Mouse (Mus musculus) lung, embryonic 14.5 days (tissue): ENCODE measurements at regions not wholly inside any gene's neighbourhood (a gene's known extent, or its start where the extent isn't known, plus 50 kb on each side); places are given as distances from the start of the nearest gene placed in this dataset.
A peak's percentile ranks its signal among the peaks of the same experiment; 100 is the strongest.

ENCODE experiments used
- ATAC-seq: fragments of 200-750 bp; cut with Nextera tagmentation; 2 replicates; pipeline ENCODE4 v1.8.0; 2017; ENCODE audit warnings: mild to moderate bottlenecking, moderate TSS enrichment, moderate library complexity; ENCODE audit not compliant: insufficient read depth
- DNase-seq: peaks from one replicate; pipeline ENCODE4 v3.0.0-alpha.2; 2015
- H3K27ac ChIP-seq: fragments of 300-500 bp; sonication (generic); 2 replicates; pipeline ENCODE4 v1.5.1; 2014; ENCODE audit warnings: low read depth, mild to moderate bottlenecking, moderate library complexity
- H3K27me3 ChIP-seq: fragments of 300-500 bp; sonication (generic); 2 replicates; pipeline ENCODE4 v1.6.1; 2014; ENCODE audit warnings: low read length, control low read depth; ENCODE audit not compliant: insufficient read depth
- H3K36me3 ChIP-seq: fragments of 300-500 bp; sonication (generic); 2 replicates; pipeline ENCODE4 v1.6.1; 2014; ENCODE audit warnings: control low read depth; ENCODE audit not compliant: insufficient read depth
- H3K4me1 ChIP-seq: fragments of 300-500 bp; sonication (generic); 2 replicates; pipeline ENCODE4 v1.6.1; 2014; ENCODE audit warnings: antibody characterized with exemption, control low read depth; ENCODE audit not compliant: insufficient read depth
- H3K4me2 ChIP-seq: fragments of 300-500 bp; sonication (generic); 2 replicates; pipeline ENCODE4 v1.6.1; 2014; ENCODE audit warnings: mild to moderate bottlenecking
- H3K4me3 ChIP-seq: fragments of 300-500 bp; sonication (generic); 2 replicates; pipeline ENCODE4 v1.5.1; 2014; ENCODE audit warnings: low read depth, low read length
- H3K9ac ChIP-seq: fragments of 300-500 bp; sonication (generic); 2 replicates; pipeline ENCODE4 v1.6.1; 2014
- H3K9me3 ChIP-seq: fragments of 300-500 bp; sonication (generic); 2 replicates; pipeline ENCODE4 v1.6.1; 2016; ENCODE audit warnings: low read depth, low read length, control low read depth
- CTCF ChIP-seq: IDR thresholded peaks from 2 replicates; pipeline ENCODE4 v1.5.1; 2016; ENCODE audit warnings: antibody characterized with exemption, low read depth
- whole genome bisulfite sequencing: fragments of 180-500 bp; shearing (Covaris S2); extraction: QIAGEN DNeasy Blood & Tissue Kit; methylation state at CpG from one replicate; pipeline ENCODE4 v1.1.7; 2014; 5-methylcytosine and 5-hydroxymethylcytosine counted together

DNA sequence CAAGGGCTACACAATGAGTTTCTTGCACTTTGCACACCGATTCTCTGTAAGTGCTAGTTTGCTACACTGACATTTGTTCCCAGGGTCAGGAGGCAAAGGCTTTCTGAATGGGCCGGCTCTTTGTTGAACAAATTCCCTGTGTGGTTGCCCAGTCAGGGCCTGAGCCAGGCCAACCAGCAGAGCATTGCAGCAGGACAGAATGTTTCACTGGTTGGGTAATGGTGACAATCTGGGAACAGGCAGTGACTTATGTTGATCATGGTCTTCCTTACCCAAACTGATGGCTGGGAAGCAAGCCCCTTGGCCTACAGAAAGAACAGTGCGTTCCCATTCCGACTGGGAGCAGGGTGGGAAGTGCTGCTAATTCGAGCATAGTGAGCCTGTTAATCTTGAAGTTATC lies 363.7 kb upstream of the Satb1 start:
- H3K9ac ChIP-seq: no peak overlapping the region
- no peaks in the 10 kb centered on the region for H3K27me3 ChIP-seq
- no peak for ATAC-seq
- WGBS: 84% methylated on average over 5 of the region's 5 CpGs
- TF ChIP-seq CTCF: no peak
- H3K9me3 ChIP-seq: no peaks in the 10 kb centered on the region
- no peak overlapping the region for H3K27ac ChIP-seq
- no peak for DNase-seq
- H3K36me3 ChIP-seq: no peaks in the 10 kb centered on the region
- H3K4me3 ChIP-seq: no peak overlapping the region
- H3K4me1 ChIP-seq: no peaks in the 10 kb centered on the region
- no peak overlapping the region for H3K4me2 ChIP-seq

DNA sequence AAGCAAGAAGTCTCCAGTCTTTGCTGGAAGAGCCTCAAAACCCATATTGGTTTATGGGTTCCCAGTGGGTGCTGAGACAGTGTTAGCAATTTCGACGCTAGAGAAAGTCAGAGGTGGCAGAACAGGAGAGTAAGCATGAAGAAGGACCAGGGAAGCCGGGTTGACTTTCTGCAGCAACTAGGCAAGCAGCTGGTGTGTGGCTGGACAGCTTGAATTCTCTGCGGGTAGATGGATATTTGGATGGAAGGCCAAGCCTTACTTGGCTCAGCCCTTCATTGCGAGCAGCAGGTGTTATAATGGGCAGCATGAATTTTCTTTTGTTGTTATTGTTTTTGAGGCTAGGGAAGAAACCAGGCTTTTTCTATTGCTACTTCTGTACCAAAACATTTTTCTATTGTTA lies 362.7 kb upstream of the Satb1 start:
- no peaks in the 10 kb centered on the region for H3K36me3 ChIP-seq
- ATAC-seq (no peak), DNase-seq (no peak)
- H3K27me3 ChIP-seq: no peaks in the 10 kb centered on the region
- WGBS: 86% methylated on average over 5 of the region's 5 CpGs
- no peaks in the 10 kb centered on the region for H3K4me1 ChIP-seq
- no peak overlapping the region for H3K4me2 ChIP-seq
- H3K27ac ChIP-seq: no peak overlapping the region
- no peak for TF ChIP-seq CTCF
- H3K4me3 ChIP-seq: no peak overlapping the region
- no peaks in the 10 kb centered on the region for H3K9me3 ChIP-seq
- no peak overlapping the region for H3K9ac ChIP-seq

DNA sequence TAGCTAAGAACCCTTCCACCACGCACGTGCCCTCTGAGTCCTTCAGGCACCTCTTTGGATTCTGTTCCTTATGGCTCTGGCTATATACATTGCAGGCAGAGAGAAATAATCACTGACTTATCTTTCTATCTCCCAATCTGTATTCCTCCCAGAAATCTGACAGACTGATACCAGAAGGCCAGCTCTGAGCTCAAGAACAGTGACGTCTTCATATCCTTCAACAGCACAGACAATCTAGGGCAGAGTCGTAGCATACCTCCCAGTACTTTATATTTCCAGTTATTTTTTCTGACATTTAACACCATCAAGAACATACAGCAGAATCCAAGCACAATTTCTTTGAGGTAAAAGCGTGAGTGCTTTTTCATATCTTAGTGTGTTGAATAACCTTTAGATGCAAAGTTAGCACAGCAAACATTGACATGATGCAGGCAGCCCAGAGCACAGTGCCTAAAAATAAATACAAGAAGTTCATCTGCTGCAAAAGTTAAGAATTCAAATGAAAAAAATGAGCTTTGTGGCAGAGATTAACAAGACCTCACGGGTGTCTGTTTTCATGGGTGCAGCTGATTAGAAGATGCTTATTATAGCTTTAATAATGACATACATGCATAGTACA lies 358.1 kb upstream of the Satb1 start:
- Histone ChIP-seq H3K9me3 (no peaks in the 10 kb centered on the region), H3K27me3 (no peaks in the 10 kb centered on the region), H3K4me1 (no peaks in the 10 kb centered on the region), H3K36me3 (no peaks in the 10 kb centered on the region), H3K27ac (no peak overlapping the region), H3K9ac (no peak overlapping the region), H3K4me2 (no peak overlapping the region), H3K4me3 (no peak overlapping the region)
- DNase-seq (no peak), ATAC-seq (no peak)
- TF ChIP-seq CTCF: no peak
- WGBS: 72% methylated on average over 6 of the region's 6 CpGs

DNA sequence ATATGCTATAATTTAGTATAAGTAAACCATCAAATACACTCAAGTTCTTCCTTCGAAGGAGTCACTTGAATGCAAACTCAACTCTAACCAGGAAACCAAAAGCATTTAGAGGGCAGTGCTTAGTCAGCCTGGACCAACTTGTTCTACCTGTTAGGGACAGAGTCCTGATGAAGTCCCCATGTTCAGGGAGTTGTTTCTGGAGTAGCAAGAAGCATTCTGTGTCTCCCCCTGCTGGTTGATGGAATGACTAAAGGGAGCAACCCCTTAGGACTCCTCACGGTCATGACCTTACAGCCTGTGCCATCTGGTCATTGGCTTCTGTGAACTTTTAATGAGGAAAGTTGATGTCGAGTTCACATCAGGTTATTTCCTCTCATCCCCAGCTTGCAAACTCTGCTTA lies 349.6 kb upstream of the Satb1 start:
- DNase-seq (peak; percentile 68), ATAC-seq (no peak)
- TF ChIP-seq CTCF: peak; percentile 57
- Histone ChIP-seq H3K27ac (no peak overlapping the region), H3K4me2 (no peak overlapping the region), H3K27me3 (no peaks in the 10 kb centered on the region), H3K9ac (no peak overlapping the region), H3K36me3 (no peaks in the 10 kb centered on the region), H3K9me3 (no peaks in the 10 kb centered on the region), H3K4me1 (no peaks in the 10 kb centered on the region), H3K4me3 (no peak overlapping the region)
- WGBS: 33% methylated on average over 3 of the region's 3 CpGs

DNA sequence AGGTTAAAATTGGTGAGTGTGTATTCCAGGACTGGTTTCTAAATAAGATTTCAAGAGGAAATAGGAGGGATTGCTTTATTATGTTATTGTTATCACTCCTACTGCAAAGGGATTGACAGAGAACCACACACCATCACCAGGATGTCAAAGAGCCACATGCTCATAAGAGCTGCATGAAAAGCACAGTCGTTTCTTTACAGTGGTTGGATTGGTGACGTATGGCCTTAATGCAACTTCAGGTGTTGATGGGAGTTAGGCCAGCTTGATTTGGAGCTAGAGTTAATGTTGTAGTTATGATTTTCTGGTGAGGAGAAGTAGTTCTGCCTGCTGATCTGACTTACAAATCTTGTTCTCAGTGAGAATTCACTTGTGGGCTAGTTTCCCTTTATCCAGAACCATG lies 344.9 kb upstream of the Satb1 start:
- no peak overlapping the region for H3K4me3 ChIP-seq
- H3K9me3 ChIP-seq: no peaks in the 10 kb centered on the region
- H3K27ac ChIP-seq: no peak overlapping the region
- H3K4me2 ChIP-seq: no peak overlapping the region
- TF ChIP-seq CTCF: no peak
- ATAC-seq (no peak), DNase-seq (no peak)
- no peaks in the 10 kb centered on the region for H3K4me1 ChIP-seq
- H3K36me3 ChIP-seq: no peaks in the 10 kb centered on the region
- no peaks in the 10 kb centered on the region for H3K27me3 ChIP-seq
- H3K9ac ChIP-seq: no peak overlapping the region
- 57% methylated on average over 2 of the region's 2 CpGs for WGBS

DNA sequence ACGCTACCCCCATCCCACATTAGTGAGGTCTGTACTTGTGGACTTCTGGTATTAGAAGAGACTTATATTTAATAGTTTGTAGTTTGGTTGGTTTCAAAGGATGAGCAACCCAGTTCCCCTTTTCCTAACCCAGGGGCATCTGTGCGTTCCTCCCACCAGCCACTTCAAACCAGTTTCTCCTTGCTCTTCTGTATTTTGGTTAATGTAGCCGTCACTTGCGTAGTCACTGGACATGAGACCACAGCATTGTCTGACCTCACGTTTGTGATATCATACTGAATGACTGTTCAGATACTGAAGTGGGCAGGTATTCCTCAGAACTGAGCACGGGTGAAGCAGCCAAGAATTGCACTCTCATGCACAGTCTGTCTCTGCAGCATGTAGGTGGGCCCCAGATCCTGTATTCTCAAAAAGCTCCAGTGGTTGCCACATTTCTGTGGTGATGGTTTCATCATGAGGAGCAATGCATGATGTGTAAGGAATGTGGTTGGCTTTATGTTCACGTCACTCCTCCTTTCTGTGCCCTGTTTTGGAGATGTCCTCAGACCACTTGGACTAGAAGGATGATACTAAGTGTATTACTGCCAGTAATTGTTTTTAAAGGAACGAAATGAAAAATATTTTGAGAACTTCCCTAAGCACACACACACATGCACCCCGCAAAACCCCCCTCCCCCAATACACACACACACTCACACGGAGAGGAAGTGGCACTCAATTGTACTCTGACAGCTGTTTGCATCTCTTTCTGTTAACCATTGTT lies 335.2 kb upstream of the Satb1 start:
- 70% methylated on average over 10 of the region's 10 CpGs for WGBS
- TF ChIP-seq CTCF: no peak

DNA sequence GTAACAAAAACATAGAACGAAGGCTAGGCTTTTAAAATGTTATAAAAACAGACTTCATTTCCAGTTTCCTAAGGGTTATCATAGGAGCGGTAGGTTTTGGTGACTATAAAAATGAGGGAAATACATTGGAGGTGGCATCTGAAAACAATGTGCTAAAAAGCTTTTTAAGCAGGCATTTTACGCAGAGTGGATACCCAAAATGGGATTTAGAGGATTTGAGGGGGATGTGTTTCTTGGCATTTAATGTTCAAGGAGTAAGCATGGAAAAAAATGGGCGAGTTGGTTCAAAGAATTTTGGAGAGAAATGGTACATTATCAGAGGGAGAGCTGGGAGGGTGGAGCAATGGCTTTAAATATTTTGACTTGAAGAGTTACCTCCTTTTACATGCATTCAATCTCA lies 334.6 kb upstream of the Satb1 start:
- no peaks in the 10 kb centered on the region for H3K4me1 ChIP-seq
- H3K4me3 ChIP-seq: no peak overlapping the region
- no peak overlapping the region for H3K4me2 ChIP-seq
- no peak for TF ChIP-seq CTCF
- no peak overlapping the region for H3K9ac ChIP-seq
- DNase-seq: no peak
- no peak for ATAC-seq
- H3K9me3 ChIP-seq: no peaks in the 10 kb centered on the region
- 81% methylated on average over 4 of the region's 4 CpGs for WGBS
- H3K36me3 ChIP-seq: no peaks in the 10 kb centered on the region
- no peak overlapping the region for H3K27ac ChIP-seq
- H3K27me3 ChIP-seq: no peaks in the 10 kb centered on the region

More for the DNA sequence above, 335.2 kb upstream of the Satb1 start:
- no peaks in the 10 kb centered on the region for H3K36me3 ChIP-seq
- DNase-seq (no peak), ATAC-seq (no peak)
- no peak overlapping the region for H3K4me2 ChIP-seq
- no peaks in the 10 kb centered on the region for H3K4me1 ChIP-seq
- H3K9ac ChIP-seq: no peak overlapping the region
- no peaks in the 10 kb centered on the region for H3K27me3 ChIP-seq
- no peaks in the 10 kb centered on the region for H3K9me3 ChIP-seq
- H3K4me3 ChIP-seq: no peak overlapping the region
- no peak overlapping the region for H3K27ac ChIP-seq
